Mouse (Mus musculus) bone marrow macrophage, adult 2 months (primary cell): ENCODE measurements around the gene Rnf5.

Experiments used
- CTCF ChIP-seq: IDR thresholded peaks from 2 replicates; pipeline ENCODE4 v1.5.1; 2012; ENCODE audit warnings: low read depth, mild to moderate bottlenecking, low read length, moderate library complexity
- POLR2A ChIP-seq: IDR thresholded peaks from 2 replicates; pipeline ENCODE4 v1.6.1; 2012; ENCODE audit warnings: mild to moderate bottlenecking, low read depth, low read length, borderline replicate concordance

DNA sequence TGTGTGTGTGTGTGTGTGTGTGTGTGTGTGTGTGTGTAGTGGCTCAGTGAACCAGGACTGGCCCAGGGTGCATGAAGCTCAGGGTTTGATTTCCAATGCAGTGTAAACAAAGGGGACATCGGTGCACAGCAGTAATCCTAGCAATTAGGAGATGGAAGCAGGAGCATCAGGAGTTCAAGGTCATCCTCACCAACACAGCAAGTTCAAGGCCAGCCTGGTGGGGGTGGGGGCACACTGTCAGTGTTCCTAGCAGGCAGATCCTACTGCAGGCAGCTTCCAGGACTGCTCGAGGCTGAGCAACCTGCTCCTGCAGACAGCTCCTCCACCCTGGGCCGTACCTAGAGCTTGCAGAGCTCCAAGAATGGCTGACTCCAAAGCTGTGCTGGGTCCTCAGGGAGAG is 40.9 kb downstream of the Rnf5 start:
- TF ChIP-seq POLR2A (no peak), CTCF (no peak)
